ENCODE assay signal across 1 mouse cellular context in the genomic region with DNA sequence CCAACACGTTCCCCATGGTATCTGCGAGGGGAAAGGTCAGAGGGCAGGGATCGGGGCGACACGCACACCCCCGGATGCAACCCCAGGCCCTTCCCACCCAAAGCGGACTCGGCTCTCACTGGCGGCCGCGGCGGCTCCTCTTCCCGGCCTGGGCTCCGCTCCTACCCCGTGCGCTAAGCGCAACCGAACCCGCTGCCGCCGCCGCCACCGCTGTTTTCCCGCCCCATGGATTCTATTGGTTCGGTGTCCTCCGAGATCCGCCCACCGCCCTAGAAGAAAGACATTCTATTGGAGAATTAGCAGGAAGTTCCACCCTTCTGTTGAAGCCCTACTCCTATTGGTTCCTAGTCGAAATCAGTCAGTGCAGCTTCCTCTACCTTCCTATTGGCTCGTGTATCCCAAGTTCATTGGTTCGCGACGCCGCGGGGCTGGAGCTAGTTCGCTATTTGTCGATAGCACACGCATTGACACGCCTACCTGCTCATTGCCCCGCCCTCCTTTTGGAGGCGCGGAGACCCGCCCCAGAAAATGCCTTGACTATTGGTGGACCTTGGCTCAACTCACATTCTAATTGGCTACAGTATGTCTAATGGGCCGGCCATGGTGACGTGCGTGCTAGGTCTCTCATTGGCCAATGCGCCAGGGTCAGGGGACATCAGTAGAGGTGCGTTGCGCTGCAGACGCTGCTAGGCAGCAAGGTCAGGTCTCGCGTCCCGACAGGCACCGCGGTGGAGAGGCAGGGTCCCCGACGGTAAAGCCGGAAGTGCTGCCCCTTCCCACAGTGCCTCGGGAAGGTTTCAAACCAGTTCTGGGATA.
TF ChIP-seq lines count a peak whose summit lies in the region.

A gene (minus strand): TSS at position 200 of the 816 bp plus-strand sequence.

TF ChIP-seq in CH12.LX, 34 proteins besides CTCF, POLR2A, EP300 and RAD21 (continued from another document):
- TF ChIP-seq USF2 (conservative IDR thresholded peaks at IDR 0.05; ENCODE audit: low read depth, low read length) = no peak
- TF ChIP-seq IRF4 (IDR thresholded peaks at IDR 0.05; ENCODE audit: low read depth, low read length) = peak; percentile 10; the same call in 1 of the 2 replicates
- TF ChIP-seq MYC (IDR thresholded peaks at IDR 0.05; ENCODE audit: low read depth, low read length) = peak; percentile 54; the same call in 1 of the 2 replicates
- TF ChIP-seq USF1 (IDR thresholded peaks at IDR 0.05; ENCODE audit: low read depth, low read length) = no peak
- TF ChIP-seq JUND (conservative IDR thresholded peaks at IDR 0.05; ENCODE audit: low read depth, low read length) = no peak
- peak; percentile 73 for TF ChIP-seq MXI1 (IDR thresholded peaks at IDR 0.05; ENCODE audit: low read depth, low read length)
- no peak for TF ChIP-seq RCOR1 (conservative IDR thresholded peaks at IDR 0.05; ENCODE audit: low read depth, low read length)
- TF ChIP-seq SIN3A (IDR thresholded peaks at IDR 0.05; ENCODE audit: low read length) = peak; percentile 18; the same call in 1 of the 2 replicates
- TF ChIP-seq JUN (IDR thresholded peaks at IDR 0.05; ENCODE audit: insufficient read depth, low read depth, low read length) = no peak
- no peak; the same call in 1 of the 2 replicates for TF ChIP-seq POLR2AphosphoS2 (IDR thresholded peaks at IDR 0.05; ENCODE audit: low read depth, low read length)
- TF ChIP-seq KAT2A (IDR thresholded peaks at IDR 0.05; ENCODE audit: insufficient replicate concordance, low read length) = peak; percentile 96
- TF ChIP-seq UBTF (IDR thresholded peaks at IDR 0.05; ENCODE audit: low read depth, low read length) = no peak
- no peak for TF ChIP-seq BHLHE40 (IDR thresholded peaks at IDR 0.05; ENCODE audit: low read depth, low read length)
- no peak for TF ChIP-seq ZC3H11A (IDR thresholded peaks at IDR 0.05; ENCODE audit: low read depth, low read length)
- TF ChIP-seq ETS1 (conservative IDR thresholded peaks at IDR 0.05; ENCODE audit: low read depth, low read length) = no peak
- no peak for TF ChIP-seq CHD1 (IDR thresholded peaks at IDR 0.05; ENCODE audit: low read depth, low read length)
- peak; percentile 72; the same call in 1 of the 2 replicates for TF ChIP-seq TCF12 (IDR thresholded peaks at IDR 0.05; ENCODE audit: low read depth, low read length)
- peak; percentile 99 for TF ChIP-seq ELF1 (IDR thresholded peaks at IDR 0.05; ENCODE audit: low read depth, low read length)
- TF ChIP-seq SMC3 (IDR thresholded peaks at IDR 0.05; ENCODE audit: low read depth, low read length) = no peak
- peak; percentile 66 for TF ChIP-seq NELFE (IDR thresholded peaks at IDR 0.05; ENCODE audit: low read depth, low read length)
- TF ChIP-seq CHD2 (IDR thresholded peaks at IDR 0.05; ENCODE audit: low read length) = peak; percentile 97
- no peak for TF ChIP-seq ZKSCAN1 (IDR thresholded peaks at IDR 0.05; ENCODE audit: borderline replicate concordance, low read depth, low read length)
